Mouse (Mus musculus) WW6 (cell line): Measurements from ENCODE around the gene Lancl1.

Source experiments
- DNase-seq: peaks from one replicate; pipeline ENCODE4 v3.0.0-alpha.2; 2013; ENCODE audit warnings: low read depth, low spot score

Gene Lancl1

GRCm38 (mm10) chr1:67038246-67038987 lies at the start of gene Lancl1:
Gene Lancl1 (minus strand): TSS chr1:67038872.
- peak; percentile 54 for DNase-seq

GRCm38 (mm10) chr1:67079146-67079545 lies 40.5 kb upstream of the Lancl1 start:
- no peak for DNase-seq

GRCm38 (mm10) chr1:67078666-67079065 lies 40.0 kb upstream of the Lancl1 start:
- no peak for DNase-seq

GRCm38 (mm10) chr1:67077739-67078138 lies 39.1 kb upstream of the Lancl1 start:
- no peak for DNase-seq

- DNase-seq, result no peak
Measured at GRCm38 (mm10) chr1:67067561-67067960, 28.9 kb upstream of the Lancl1 start.

GRCm38 (mm10) chr1:67065347-67066270 lies 26.9 kb upstream of the Lancl1 start:
- no peak for DNase-seq

- DNase-seq, result peak; percentile 39
Measured at GRCm38 (mm10) chr1:67061456-67062085, 22.9 kb upstream of the Lancl1 start.

- no peak for DNase-seq
Measured at GRCm38 (mm10) chr1:67055816-67056215, 17.1 kb upstream of the Lancl1 start.

GRCm38 (mm10) chr1:67052721-67053120 lies 14.0 kb upstream of the Lancl1 start:
- DNase-seq, result no peak

- DNase-seq, result no peak
Measured at GRCm38 (mm10) chr1:67049600-67049999, 10.9 kb upstream of the Lancl1 start.

GRCm38 (mm10) chr1:67048696-67049095 lies 10.0 kb upstream of the Lancl1 start:
- DNase-seq, result no peak

- no peak for DNase-seq
Measured at GRCm38 (mm10) chr1:67045100-67045499, 6.4 kb upstream of the Lancl1 start.

GRCm38 (mm10) chr1:67042583-67042982 lies 3.9 kb upstream of the Lancl1 start:
- no peak for DNase-seq

- DNase-seq, result no peak
Measured at GRCm38 (mm10) chr1:67039083-67039482, 411 bp upstream of the Lancl1 start.

- DNase-seq, result no peak
Measured at GRCm38 (mm10) chr1:67037198-67037597, 1.5 kb downstream of the Lancl1 start.

- DNase-seq, result no peak
Measured at GRCm38 (mm10) chr1:67033278-67033677, 5.4 kb downstream of the Lancl1 start.

GRCm38 (mm10) chr1:67026927-67027511 lies 11.7 kb downstream of the Lancl1 start:
- DNase-seq, result no peak

- no peak for DNase-seq
Measured at GRCm38 (mm10) chr1:67026142-67026541, 12.5 kb downstream of the Lancl1 start.

GRCm38 (mm10) chr1:67022767-67023166 lies 15.9 kb downstream of the Lancl1 start:
- no peak for DNase-seq

GRCm38 (mm10) chr1:67022051-67022450 lies 16.6 kb downstream of the Lancl1 start:
- DNase-seq, result no peak

GRCm38 (mm10) chr1:67020637-67021161 lies 18.0 kb downstream of the Lancl1 start:
- DNase-seq, result peak; percentile 1
